Mouse (Mus musculus) right cerebral cortex, postnatal 4 days (tissue): Measurements from ENCODE around the gene Olfr659.

ENCODE experiments used
- DNase-seq: peaks from one replicate; pipeline ENCODE4 v3.0.0-alpha.2; 2022

Gene Olfr659

DNA sequence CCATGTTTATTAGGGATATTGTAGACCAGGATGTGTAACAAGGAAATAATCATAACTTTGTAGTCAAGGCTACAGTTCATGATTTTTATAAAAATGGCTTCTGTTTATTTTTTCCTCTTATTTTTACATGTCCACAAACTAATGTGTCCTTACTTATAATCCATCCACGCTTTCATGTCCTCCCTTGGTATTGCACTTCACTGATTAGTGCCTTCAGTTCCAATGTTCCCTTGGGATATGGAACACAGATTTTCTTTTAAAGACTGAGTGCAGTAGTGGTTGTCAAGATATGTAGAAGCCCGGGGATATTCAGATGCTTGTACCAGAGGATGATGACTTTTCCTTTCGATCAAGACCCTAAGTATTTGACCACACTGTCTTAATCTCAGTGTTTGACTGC lies at the start of gene Olfr659:
Olfr659 (plus strand) TSS at position 301 of the 400 bp plus-strand sequence.
- no peak for DNase-seq

GRCm38 (mm10) chr7:104624494-104624893 lies 42.1 kb upstream of the Olfr659 start, which contains the start of gene Olfr657:
TSS of gene Olfr657 (plus strand) at chr7:104624794.
- DNase-seq = no peak

GRCm38 (mm10) chr7:104646841-104647482 lies 19.6 kb upstream of the Olfr659 start, which contains the start of gene Olfr658:
TSS of gene Olfr658 (minus strand) at chr7:104647305.
- peak; percentile 39 for DNase-seq

GRCm38 (mm10) chr7:104686201-104686600 lies 19.6 kb downstream of the Olfr659 start, which contains the start of gene Olfr661:
TSS of gene Olfr661 (plus strand) at chr7:104686501.
- no peak for DNase-seq
